Mouse (Mus musculus): Measurements from ENCODE around the gene Tecr. TPM values are rescaled to one million over a fixed set of nuclear protein-coding genes. Genes with fewer than 3 reads are reported as not detected.

Gene Tecr
- polyA plus RNA-seq, 1 experiment, result 193 TPM

- H3K79me3 ChIP-seq (ENCODE audit: low read depth), result peaks cover 28% of the 10 kb centered on the region
- peak overlapping the region; percentile 61 for H3ac ChIP-seq (ENCODE audit: control insufficient read depth, insufficient read length, low read depth)
- peak overlapping the region; percentile 57 for H3K4me3 ChIP-seq (ENCODE audit: insufficient read depth, poor library complexity, severe bottlenecking)
- no peaks in the 10 kb centered on the region for H3K36me3 ChIP-seq (ENCODE audit: control insufficient read depth, insufficient read depth)
- no peak for TF ChIP-seq MYOD1 (IDR thresholded peaks at IDR 0.05; ENCODE audit: control insufficient read depth, insufficient read length, low read depth)
- no peak for TF ChIP-seq MAX (IDR thresholded peaks at IDR 0.05)
- TF ChIP-seq MYOG (IDR thresholded peaks at IDR 0.05; ENCODE audit: control insufficient read depth, extremely low read depth, insufficient read length), result no peak
- TF ChIP-seq FOSL1 (IDR thresholded peaks at IDR 0.05; ENCODE audit: insufficient read depth, low read length, poor library complexity, severe bottlenecking), result no peak
- peak; percentile 50 for TF ChIP-seq CEBPB (IDR thresholded peaks at IDR 0.05; ENCODE audit: low read depth)
- TF ChIP-seq USF1 (IDR thresholded peaks at IDR 0.05; ENCODE audit: low read depth), result no peak
- TF ChIP-seq CTCF (IDR thresholded peaks at IDR 0.05; ENCODE audit: control insufficient read depth, insufficient read depth, insufficient read length), result no peak
- H3K27me3 ChIP-seq (ENCODE audit: control insufficient read depth, insufficient read depth, insufficient read length), result no peaks in the 10 kb centered on the region
- H3K79me2 ChIP-seq (ENCODE audit: control insufficient read depth, insufficient read depth), result peaks cover 55% of the 10 kb centered on the region
Observed at GRCm38 (mm10) chr8:83593325-83594166, 14.2 kb downstream of the Tecr start.

- Histone ChIP-seq H3ac (ENCODE audit: control insufficient read depth, insufficient read length, low read depth) (no peak overlapping the region), H3K4me3 (ENCODE audit: insufficient read depth, poor library complexity, severe bottlenecking) (no peak overlapping the region), H3K79me3 (ENCODE audit: low read depth) (peaks cover 34% of the 10 kb centered on the region), H3K79me2 (ENCODE audit: control insufficient read depth, insufficient read depth) (peaks cover 64% of the 10 kb centered on the region), H3K27me3 (ENCODE audit: control insufficient read depth, insufficient read depth, insufficient read length) (no peaks in the 10 kb centered on the region), H3K36me3 (ENCODE audit: control insufficient read depth, insufficient read depth) (no peaks in the 10 kb centered on the region)
- TF ChIP-seq MYOD1 (IDR thresholded peaks at IDR 0.05; ENCODE audit: control insufficient read depth, insufficient read length, low read depth) (no peak), CEBPB (IDR thresholded peaks at IDR 0.05; ENCODE audit: low read depth) (no peak), MAX (IDR thresholded peaks at IDR 0.05) (no peak), CTCF (IDR thresholded peaks at IDR 0.05; ENCODE audit: control insufficient read depth, insufficient read depth, insufficient read length) (no peak), MYOG (IDR thresholded peaks at IDR 0.05; ENCODE audit: control insufficient read depth, extremely low read depth, insufficient read length) (no peak)
Observed at GRCm38 (mm10) chr8:83592682-83593081, 15.1 kb downstream of the Tecr start.

- H3K4me3 ChIP-seq (ENCODE audit: insufficient read depth, poor library complexity, severe bottlenecking), result no peak overlapping the region
- no peaks in the 10 kb centered on the region for H3K36me3 ChIP-seq (ENCODE audit: control insufficient read depth, insufficient read depth)
- peaks cover 84% of the 10 kb centered on the region for H3K79me2 ChIP-seq (ENCODE audit: control insufficient read depth, insufficient read depth)
- no peaks in the 10 kb centered on the region for H3K27me3 ChIP-seq (ENCODE audit: control insufficient read depth, insufficient read depth, insufficient read length)
- H3ac ChIP-seq (ENCODE audit: control insufficient read depth, insufficient read length, low read depth), result no peak overlapping the region
- TF ChIP-seq CTCF (IDR thresholded peaks at IDR 0.05; ENCODE audit: control insufficient read depth, insufficient read depth, insufficient read length), result no peak
- H3K79me3 ChIP-seq (ENCODE audit: low read depth), result peaks cover 39% of the 10 kb centered on the region
Observed at GRCm38 (mm10) chr8:83590488-83591023, 17.2 kb downstream of the Tecr start.

- Histone ChIP-seq H3ac (ENCODE audit: control insufficient read depth, insufficient read length, low read depth) (no peak overlapping the region), H3K27me3 (ENCODE audit: control insufficient read depth, insufficient read depth, insufficient read length) (no peaks in the 10 kb centered on the region), H3K79me3 (ENCODE audit: low read depth) (peaks cover 44% of the 10 kb centered on the region), H3K36me3 (ENCODE audit: control insufficient read depth, insufficient read depth) (peaks cover 2% of the 10 kb centered on the region), H3K79me2 (ENCODE audit: control insufficient read depth, insufficient read depth) (peaks cover 97% of the 10 kb centered on the region), H3K4me3 (ENCODE audit: insufficient read depth, poor library complexity, severe bottlenecking) (no peak overlapping the region)
- TF ChIP-seq MYOG (IDR thresholded peaks at IDR 0.05; ENCODE audit: control insufficient read depth, extremely low read depth, insufficient read length) (no peak), CEBPB (IDR thresholded peaks at IDR 0.05; ENCODE audit: low read depth) (no peak), USF1 (IDR thresholded peaks at IDR 0.05; ENCODE audit: low read depth) (no peak), MYOD1 (IDR thresholded peaks at IDR 0.05; ENCODE audit: control insufficient read depth, insufficient read length, low read depth) (no peak), CTCF (IDR thresholded peaks at IDR 0.05; ENCODE audit: control insufficient read depth, insufficient read depth, insufficient read length) (no peak), MAX (IDR thresholded peaks at IDR 0.05) (no peak), FOSL1 (IDR thresholded peaks at IDR 0.05; ENCODE audit: insufficient read depth, low read length, poor library complexity, severe bottlenecking) (no peak)
Observed at GRCm38 (mm10) chr8:83588886-83589285, 18.9 kb downstream of the Tecr start.

DNA sequence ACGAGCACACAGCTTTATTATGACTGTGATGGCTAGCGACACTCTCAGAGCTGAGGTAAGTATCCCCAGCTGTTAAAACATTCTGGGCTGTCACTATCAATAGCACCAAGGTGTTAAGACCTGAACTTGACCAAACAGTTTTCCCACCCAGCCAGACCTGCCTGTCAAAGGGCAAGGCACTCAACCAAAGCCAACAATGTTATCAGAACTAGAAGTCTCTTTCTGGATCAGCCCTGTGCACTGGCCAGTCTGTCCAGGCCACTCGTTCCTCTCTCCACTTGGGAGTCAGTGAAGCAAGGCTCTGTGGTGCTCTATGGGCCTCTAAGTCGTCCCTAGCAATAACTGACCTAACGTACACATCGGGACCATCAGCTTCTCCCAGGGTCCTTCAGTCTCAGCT is 20.1 kb downstream of the Tecr start:
- H3K79me3 ChIP-seq (ENCODE audit: low read depth), result peaks cover 35% of the 10 kb centered on the region
- TF ChIP-seq MYOD1 (IDR thresholded peaks at IDR 0.05; ENCODE audit: control insufficient read depth, insufficient read length, low read depth) (no peak), CTCF (IDR thresholded peaks at IDR 0.05; ENCODE audit: control insufficient read depth, insufficient read depth, insufficient read length) (no peak), MYOG (IDR thresholded peaks at IDR 0.05; ENCODE audit: control insufficient read depth, extremely low read depth, insufficient read length) (no peak), CEBPB (IDR thresholded peaks at IDR 0.05; ENCODE audit: low read depth) (no peak), MAX (IDR thresholded peaks at IDR 0.05) (no peak), USF1 (IDR thresholded peaks at IDR 0.05; ENCODE audit: low read depth) (no peak), FOSL1 (IDR thresholded peaks at IDR 0.05; ENCODE audit: insufficient read depth, low read length, poor library complexity, severe bottlenecking) (no peak)
- H3K27me3 ChIP-seq (ENCODE audit: control insufficient read depth, insufficient read depth, insufficient read length), result no peaks in the 10 kb centered on the region
- H3ac ChIP-seq (ENCODE audit: control insufficient read depth, insufficient read length, low read depth), result no peak overlapping the region
- H3K36me3 ChIP-seq (ENCODE audit: control insufficient read depth, insufficient read depth), result peaks cover 5% of the 10 kb centered on the region
- peaks cover 97% of the 10 kb centered on the region for H3K79me2 ChIP-seq (ENCODE audit: control insufficient read depth, insufficient read depth)
- no peak overlapping the region for H3K4me3 ChIP-seq (ENCODE audit: insufficient read depth, poor library complexity, severe bottlenecking)
